Mouse (Mus musculus) thymus, adult 2 months (tissue): Measurements from ENCODE around the gene Ispd. TPM values are rescaled to one million over a fixed set of nuclear protein-coding genes. Genes with fewer than 3 reads are reported as not detected.

Experiments
- DNase-seq: peaks from one replicate; pipeline ENCODE4 v3.0.0; 2021
- H3K27ac ChIP-seq: fragments of 200-500 bp; 2 replicates; pipeline ENCODE4 v1.5.1; 2012; ENCODE audit warnings: low read length, control low read depth; ENCODE audit not compliant: control insufficient read depth, insufficient read depth
- H3K27me3 ChIP-seq: fragments of 200-500 bp; 2 replicates; pipeline ENCODE4 v1.6.1; 2012; ENCODE audit warnings: mild to moderate bottlenecking, low read length, moderate library complexity, mixed read lengths; ENCODE audit not compliant: control insufficient read depth, insufficient read depth
- H3K36me3 ChIP-seq: fragments of 200-500 bp; 2 replicates; pipeline ENCODE4 v1.6.1; 2012; ENCODE audit warnings: mild to moderate bottlenecking, low read length, moderate library complexity; ENCODE audit not compliant: control insufficient read depth, insufficient read depth
- H3K4me1 ChIP-seq: fragments of 200-500 bp; replicated peaks from 2 replicates; pipeline ENCODE4 v1.6.1; 2012; ENCODE audit warnings: low read length; ENCODE audit not compliant: control insufficient read depth, insufficient read depth
- H3K4me3 ChIP-seq: fragments of 200-500 bp; 2 replicates; pipeline ENCODE4 v1.5.1; 2012; ENCODE audit warnings: mild to moderate bottlenecking, low read length, control low read depth, moderate library complexity; ENCODE audit not compliant: control insufficient read depth, insufficient read depth
- CTCF ChIP-seq: fragments of 200-500 bp; IDR thresholded peaks from 2 replicates; pipeline ENCODE4 v1.5.1; 2012; ENCODE audit warnings: mild to moderate bottlenecking, control low read depth, low read length, moderate library complexity, borderline replicate concordance; ENCODE audit not compliant: control insufficient read depth, poor library complexity, insufficient read depth; ENCODE audit errors: extremely low read depth
- POLR2A ChIP-seq: fragments of 200-500 bp; IDR thresholded peaks from 2 replicates; pipeline ENCODE4 v1.6.1; 2012; ENCODE audit warnings: mild to moderate bottlenecking, low read length, control low read depth, moderate library complexity; ENCODE audit not compliant: control insufficient read depth, poor library complexity, insufficient read depth; ENCODE audit errors: extremely low read depth
- WGBS: fragments of 180-500 bp; shearing (Covaris S2); methylation state at CpG from one replicate; pipeline ENCODE4 v1.1.7; 2018; 5-methylcytosine and 5-hydroxymethylcytosine counted together
- polyA plus RNA-seq: library from polyadenylated mRNA; depleted of rRNA; stranded (reverse); fragments of >200 nt; gene quantifications from 2 replicates; pipeline ENCODE4 v1.2.3, GENCODE M21; 2012

Ispd gene
- polyA plus RNA-seq, 1 experiment, result 0.53 TPM

GRCm38 (mm10) chr12:36395115-36395514, 13.9 kb downstream of the Ispd start:
- DNase-seq, result no peak
- H3K36me3 ChIP-seq, result no peaks in the 10 kb centered on the region
- TF ChIP-seq POLR2A (no peak), CTCF (no peak)
- 99% methylated on average over 2 of the region's 2 CpGs for WGBS
- no peaks in the 10 kb centered on the region for H3K27me3 ChIP-seq
- no peak overlapping the region for H3K4me3 ChIP-seq
- H3K4me1 ChIP-seq, result no peaks in the 10 kb centered on the region
- no peak overlapping the region for H3K27ac ChIP-seq

- 95% methylated on average over 10 of the region's 10 CpGs for WGBS
- Histone ChIP-seq H3K36me3 (no peaks in the 10 kb centered on the region), H3K4me1 (no peaks in the 10 kb centered on the region), H3K27me3 (no peaks in the 10 kb centered on the region), H3K4me3 (no peak overlapping the region), H3K27ac (no peak overlapping the region)
- DNase-seq, result no peak
- TF ChIP-seq CTCF (no peak), POLR2A (no peak)
These were observed 42.4 kb downstream of the Ispd start for GRCm38 (mm10) chr12:36423677-36424076.

DNA sequence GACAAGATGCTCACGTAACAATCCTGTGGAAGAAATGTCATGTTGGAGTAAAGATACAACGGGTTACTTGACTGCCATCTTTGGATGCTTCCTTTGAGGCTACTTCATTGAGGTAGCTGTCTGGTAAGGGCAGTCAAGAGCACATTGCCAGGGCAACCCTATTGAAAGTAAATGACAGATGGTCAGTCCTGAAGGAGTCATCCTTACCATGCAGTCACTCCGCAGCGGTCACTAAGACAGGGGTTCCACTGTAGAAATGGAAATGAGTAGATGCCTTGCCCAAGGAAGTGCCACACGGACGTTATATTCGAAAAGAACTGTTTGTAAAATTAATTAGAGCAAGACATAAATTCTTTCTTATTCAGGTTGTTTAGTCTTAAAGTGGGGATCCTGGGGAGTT, 44.0 kb downstream of the Ispd start:
- TF ChIP-seq CTCF, result no peak
- TF ChIP-seq POLR2A, result no peak
- H3K27me3 ChIP-seq, result no peaks in the 10 kb centered on the region
- no peaks in the 10 kb centered on the region for H3K4me1 ChIP-seq
- H3K36me3 ChIP-seq, result no peaks in the 10 kb centered on the region
- no peak overlapping the region for H3K4me3 ChIP-seq
- H3K27ac ChIP-seq, result no peak overlapping the region
- DNase-seq, result no peak
- 97% methylated on average over 7 of the region's 7 CpGs for WGBS

DNA sequence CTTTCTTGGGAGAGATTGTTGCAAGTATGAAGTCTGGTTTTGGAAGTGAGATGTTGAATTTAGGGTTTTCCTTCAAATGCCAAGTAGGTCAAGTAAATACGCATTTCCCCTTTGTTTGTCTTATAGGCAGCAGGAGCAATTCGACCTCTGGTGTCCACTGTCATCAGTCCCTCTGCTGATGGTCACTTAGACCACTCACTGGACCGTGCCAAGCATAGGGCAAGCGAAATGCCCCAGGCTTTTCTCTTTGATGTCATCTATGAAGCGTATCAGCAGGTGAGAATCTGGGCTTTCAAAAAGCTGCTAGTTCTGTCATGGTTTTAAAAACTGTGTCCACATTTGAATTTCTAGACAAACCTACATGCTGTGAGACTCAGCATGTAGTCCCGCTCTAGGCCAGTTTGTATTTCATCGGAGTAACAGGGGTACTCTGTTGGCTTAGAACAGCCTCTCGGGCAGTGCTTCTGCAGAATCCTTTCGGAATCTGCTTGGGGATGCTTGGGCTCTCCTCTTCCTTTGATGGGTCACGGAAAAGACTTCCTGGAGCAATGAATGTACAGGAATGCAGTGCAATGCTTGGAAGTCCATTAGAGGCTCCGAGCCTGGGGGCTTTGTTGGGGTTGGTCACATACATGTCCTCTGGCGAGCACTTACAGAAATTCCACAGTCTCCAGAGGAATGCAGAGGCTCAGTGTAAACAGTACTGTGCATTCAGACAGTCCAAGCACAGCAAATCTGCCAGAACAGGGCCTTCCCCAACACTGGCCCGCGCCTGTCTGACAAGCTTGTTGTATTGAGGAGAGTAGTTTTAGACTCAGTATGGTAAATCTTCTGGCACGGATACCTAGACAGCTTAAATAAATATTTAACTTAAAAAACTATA, 45.2 kb downstream of the Ispd start:
- WGBS, result 93% methylated on average over 15 of the region's 15 CpGs
- Histone ChIP-seq H3K4me3 (no peak overlapping the region), H3K36me3 (no peaks in the 10 kb centered on the region), H3K4me1 (no peaks in the 10 kb centered on the region), H3K27ac (no peak overlapping the region), H3K27me3 (no peaks in the 10 kb centered on the region)
- DNase-seq, result no peak
- TF ChIP-seq CTCF (no peak), POLR2A (no peak)

- TF ChIP-seq CTCF (no peak), POLR2A (no peak)
- no peak overlapping the region for H3K4me3 ChIP-seq
- WGBS, result 95% methylated on average over 5 of the region's 5 CpGs
- no peaks in the 10 kb centered on the region for H3K4me1 ChIP-seq
- no peaks in the 10 kb centered on the region for H3K27me3 ChIP-seq
- H3K27ac ChIP-seq, result no peak overlapping the region
- DNase-seq, result no peak
- no peaks in the 10 kb centered on the region for H3K36me3 ChIP-seq
These were observed 55.7 kb downstream of the Ispd start for GRCm38 (mm10) chr12:36436956-36437355.

DNA sequence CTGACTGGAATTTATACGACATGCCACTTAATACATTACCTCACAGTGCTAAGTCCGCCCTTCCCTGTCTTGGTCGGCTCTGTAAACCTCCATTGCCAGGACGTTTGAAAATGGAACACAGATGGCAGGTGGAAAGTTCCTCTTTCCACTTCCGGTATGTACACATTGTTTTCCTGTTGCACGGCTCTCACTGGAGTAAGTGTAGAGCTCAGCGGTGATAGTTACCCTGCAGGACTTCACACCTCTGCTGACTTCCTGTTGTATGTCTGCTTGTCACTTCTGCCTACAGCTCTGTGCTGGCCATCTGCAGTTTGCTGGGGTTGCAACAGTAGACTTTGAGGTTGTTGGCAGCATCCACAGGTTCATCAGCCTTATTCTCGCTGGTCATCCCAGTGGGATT, 58.1 kb downstream of the Ispd start:
- TF ChIP-seq CTCF (no peak), POLR2A (no peak)
- Histone ChIP-seq H3K27me3 (no peaks in the 10 kb centered on the region), H3K4me3 (no peak overlapping the region), H3K4me1 (no peaks in the 10 kb centered on the region), H3K36me3 (no peaks in the 10 kb centered on the region), H3K27ac (no peak overlapping the region)
- WGBS, result 66% methylated on average over 8 of the region's 8 CpGs
- no peak for DNase-seq

DNA sequence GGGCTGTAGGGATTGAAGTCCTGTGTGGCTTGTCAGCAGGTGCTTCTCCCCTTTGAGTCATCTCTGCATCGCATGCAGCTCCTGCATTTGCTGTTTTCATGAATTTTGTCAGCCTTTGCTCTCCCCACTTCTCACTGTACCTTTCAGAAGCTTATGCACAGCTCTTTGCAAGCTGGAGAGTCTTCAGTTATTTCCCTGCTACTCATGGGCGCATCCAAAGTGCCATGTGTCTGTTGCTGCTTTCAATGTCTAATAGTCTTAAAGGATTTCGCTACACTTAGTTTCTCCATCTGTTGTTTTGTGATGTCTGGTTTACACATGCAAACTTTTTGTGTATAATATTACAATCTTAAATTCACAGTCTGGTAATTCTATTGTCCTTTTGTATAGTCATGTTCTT, 74.8 kb downstream of the Ispd start:
- Histone ChIP-seq H3K4me1 (no peaks in the 10 kb centered on the region), H3K36me3 (no peaks in the 10 kb centered on the region), H3K27ac (no peak overlapping the region), H3K4me3 (no peak overlapping the region), H3K27me3 (no peaks in the 10 kb centered on the region)
- no peak for TF ChIP-seq CTCF
- no peak for TF ChIP-seq POLR2A
- 98% methylated on average over 3 of the region's 3 CpGs for WGBS
- no peak for DNase-seq
